Mouse (Mus musculus) liver, postnatal 0 days (tissue): ENCODE measurements at regions not wholly inside any gene's neighbourhood (a gene's known extent, or its start where the extent isn't known, plus 50 kb on each side); places are given as distances from the start of the nearest gene placed in this dataset.

Source experiments
- CTCF ChIP-seq: sonication (generic); IDR thresholded peaks from 2 replicates; pipeline ENCODE4 v1.5.1; 2016; ENCODE audit warnings: antibody characterized with exemption, low read depth
- EP300 ChIP-seq: IDR thresholded peaks from 2 replicates; pipeline ENCODE4 v1.6.1; 2016; ENCODE audit warnings: antibody characterized with exemption, low read depth, mild to moderate bottlenecking

DNA sequence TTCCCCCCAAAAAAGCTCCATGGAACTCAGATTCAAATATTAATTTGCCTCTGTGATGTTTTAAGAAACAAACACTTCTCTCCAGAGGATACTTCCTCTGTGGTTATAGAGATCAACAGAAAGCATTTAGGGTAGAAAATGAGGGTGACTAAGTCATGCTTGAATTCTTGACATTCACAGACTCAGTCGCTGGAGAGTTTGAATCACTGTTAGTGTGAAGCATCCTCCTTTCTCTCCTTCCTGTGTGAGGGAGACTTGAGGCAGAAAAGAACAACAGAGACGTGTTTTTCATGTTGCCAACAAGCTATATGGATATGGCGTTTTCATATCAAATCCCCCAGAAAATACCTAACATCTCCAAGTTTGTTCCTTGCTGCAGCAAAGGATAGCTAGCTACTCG lies 366.1 kb upstream of the Gm26657 start:
- TF ChIP-seq CTCF = no peak
- no peak for TF ChIP-seq EP300
